Mouse (Mus musculus) neural tube, embryonic 15.5 days (tissue): Measurements from ENCODE around the gene Rptor. TPM values are rescaled to one million over a fixed set of nuclear protein-coding genes. Genes with fewer than 3 reads are reported as not detected.

Source experiments
- ATAC-seq: fragments of 200-750 bp; cut with Nextera tagmentation; 2 replicates; pipeline ENCODE4 v1.8.0; 2017; ENCODE audit warnings: mild to moderate bottlenecking, moderate TSS enrichment, moderate library complexity; ENCODE audit not compliant: low FRiP score
- H3K27ac ChIP-seq: fragments of 300-500 bp; sonication (generic); replicated peaks from 2 replicates; pipeline ENCODE4 v1.5.1; 2015; ENCODE audit warnings: mild to moderate bottlenecking, inconsistent platforms
- H3K27me3 ChIP-seq: fragments of 300-500 bp; sonication (generic); replicated peaks from 2 replicates; pipeline ENCODE4 v1.6.1; 2015; ENCODE audit warnings: inconsistent platforms
- H3K36me3 ChIP-seq: fragments of 300-500 bp; sonication (generic); 2 replicates; pipeline ENCODE4 v1.6.1; 2015; ENCODE audit warnings: inconsistent platforms
- H3K4me1 ChIP-seq: fragments of 300-500 bp; sonication (generic); 2 replicates; pipeline ENCODE4 v1.6.1; 2015; ENCODE audit warnings: inconsistent platforms
- H3K4me2 ChIP-seq: fragments of 300-500 bp; sonication (generic); 2 replicates; pipeline ENCODE4 v1.6.1; 2015; ENCODE audit warnings: inconsistent platforms, mild to moderate bottlenecking, moderate library complexity
- H3K4me3 ChIP-seq: fragments of 300-500 bp; sonication (generic); replicated peaks from 2 replicates; pipeline ENCODE4 v1.5.1; 2015; ENCODE audit warnings: mild to moderate bottlenecking, inconsistent platforms
- H3K9ac ChIP-seq: fragments of 300-500 bp; sonication (generic); replicated peaks from 2 replicates; pipeline ENCODE4 v1.6.1; 2015; ENCODE audit warnings: mild to moderate bottlenecking, inconsistent platforms
- H3K9me3 ChIP-seq: fragments of 300-500 bp; sonication (generic); replicated peaks from 2 replicates; pipeline ENCODE4 v1.6.1; 2016; ENCODE audit warnings: inconsistent platforms
- WGBS: fragments of 180-500 bp; shearing (Covaris S2); methylation state at CpG from one replicate; pipeline ENCODE4 v1.1.7; 2015; ENCODE audit warnings: mixed read lengths; 5-methylcytosine and 5-hydroxymethylcytosine counted together
- polyA plus RNA-seq: library from polyadenylated mRNA; unstranded; fragments of >200 nt; fragmentation: Nextera tagmentation; extraction: Ambion mirVana; gene quantifications from 2 replicates; pipeline ENCODE4 v1.2.1, GENCODE M21; 2015

The Rptor gene
- polyA plus RNA-seq, 1 experiment from 2014 or later, result 11.7 TPM

- Histone ChIP-seq H3K27ac (peak overlapping the region; percentile 59), H3K9ac (no peak overlapping the region), H3K36me3 (0 out of 2 replicates have a peak, but pooled peaks cover 8% of the 10 kb centered on the region), H3K27me3 (no peaks in the 10 kb centered on the region), H3K4me1 (peaks cover 45% of the 10 kb centered on the region), H3K9me3 (no peaks in the 10 kb centered on the region), H3K4me3 (no peak overlapping the region), H3K4me2 (no peak overlapping the region)
- 42% methylated on average over 10 of the region's 10 CpGs for WGBS
- ATAC-seq, result no peak
Observed at GRCm38 (mm10) chr11:119808647-119809280, 206.1 kb downstream of the Rptor start.

GRCm38 (mm10) chr11:119809309-119809708 is 206.6 kb downstream of the Rptor start:
- H3K4me1 ChIP-seq, result peaks cover 45% of the 10 kb centered on the region

GRCm38 (mm10) chr11:119811022-119811421 is 208.3 kb downstream of the Rptor start:
- 50% methylated on average over 8 of the region's 8 CpGs for WGBS
- no peak for ATAC-seq

More at GRCm38 (mm10) chr11:119809309-119809708, 206.6 kb downstream of the Rptor start:
- Histone ChIP-seq H3K4me2 (no peak overlapping the region), H3K9ac (no peak overlapping the region), H3K9me3 (no peaks in the 10 kb centered on the region), H3K4me3 (no peak overlapping the region), H3K27ac (peak overlapping the region; percentile 59; the same call in 1 of the 2 replicates), H3K36me3 (0 out of 2 replicates have a peak, but pooled peaks cover 8% of the 10 kb centered on the region), H3K27me3 (no peaks in the 10 kb centered on the region)
- 61% methylated on average over 5 of the region's 5 CpGs for WGBS
- ATAC-seq, result no peak

GRCm38 (mm10) chr11:119811598-119811997 is 208.9 kb downstream of the Rptor start:
- H3K36me3 ChIP-seq, result 0 out of 2 replicates have a peak, but pooled peaks cover 8% of the 10 kb centered on the region
- 86% methylated on average over 1 of the region's 1 CpGs for WGBS
- no peak overlapping the region for H3K4me3 ChIP-seq
- ATAC-seq, result no peak
- no peaks in the 10 kb centered on the region for H3K9me3 ChIP-seq
- H3K9ac ChIP-seq, result no peak overlapping the region
- H3K27ac ChIP-seq, result no peak overlapping the region
- no peaks in the 10 kb centered on the region for H3K27me3 ChIP-seq
- H3K4me1 ChIP-seq, result peaks cover 43% of the 10 kb centered on the region
- no peak overlapping the region for H3K4me2 ChIP-seq

More at GRCm38 (mm10) chr11:119811022-119811421, 208.3 kb downstream of the Rptor start:
- Histone ChIP-seq H3K9ac (no peak overlapping the region), H3K4me3 (no peak overlapping the region), H3K27me3 (no peaks in the 10 kb centered on the region), H3K4me1 (peaks cover 45% of the 10 kb centered on the region), H3K4me2 (no peak overlapping the region), H3K36me3 (0 out of 2 replicates have a peak, but pooled peaks cover 8% of the 10 kb centered on the region), H3K9me3 (no peaks in the 10 kb centered on the region), H3K27ac (no peak overlapping the region)

- 94% methylated on average over 4 of the region's 4 CpGs for WGBS
- no peaks in the 10 kb centered on the region for H3K27me3 ChIP-seq
- 0 out of 2 replicates have a peak, but pooled peaks cover 10% of the 10 kb centered on the region for H3K36me3 ChIP-seq
- H3K4me2 ChIP-seq, result no peak overlapping the region
- H3K9me3 ChIP-seq, result no peaks in the 10 kb centered on the region
- no peak overlapping the region for H3K27ac ChIP-seq
- no peak overlapping the region for H3K4me3 ChIP-seq
- ATAC-seq, result no peak
- no peak overlapping the region for H3K9ac ChIP-seq
- H3K4me1 ChIP-seq, result peaks cover 38% of the 10 kb centered on the region
Observed at GRCm38 (mm10) chr11:119812093-119812492, 209.4 kb downstream of the Rptor start.

GRCm38 (mm10) chr11:119814035-119814558 is 211.4 kb downstream of the Rptor start:
- peaks cover 15% of the 10 kb centered on the region; the same call in 1 of the 2 replicates for H3K36me3 ChIP-seq
- no peak overlapping the region for H3K27ac ChIP-seq
- ATAC-seq, result no peak
- no peaks in the 10 kb centered on the region for H3K9me3 ChIP-seq
- no peak overlapping the region for H3K4me2 ChIP-seq
- peaks cover 21% of the 10 kb centered on the region for H3K4me1 ChIP-seq
- H3K9ac ChIP-seq, result no peak overlapping the region
- no peaks in the 10 kb centered on the region for H3K27me3 ChIP-seq
- H3K4me3 ChIP-seq, result no peak overlapping the region
- 97% methylated on average over 7 of the region's 7 CpGs for WGBS

GRCm38 (mm10) chr11:119816798-119817361 is 214.2 kb downstream of the Rptor start:
- no peak overlapping the region for H3K4me2 ChIP-seq
- no peak overlapping the region for H3K9ac ChIP-seq
- peaks cover 21% of the 10 kb centered on the region; the same call in 1 of the 2 replicates for H3K36me3 ChIP-seq
- ATAC-seq, result no peak
- H3K4me1 ChIP-seq, result 0 out of 2 replicates have a peak, but pooled peaks cover 3% of the 10 kb centered on the region
- H3K4me3 ChIP-seq, result no peak overlapping the region
- 82% methylated on average over 14 of the region's 14 CpGs for WGBS
- no peaks in the 10 kb centered on the region for H3K27me3 ChIP-seq
- H3K27ac ChIP-seq, result no peak overlapping the region
- H3K9me3 ChIP-seq, result no peaks in the 10 kb centered on the region

GRCm38 (mm10) chr11:119817362-119817837 is 214.7 kb downstream of the Rptor start:
- WGBS, result 66% methylated on average over 3 of the region's 3 CpGs
- ATAC-seq, result no peak

GRCm38 (mm10) chr11:119817898-119818297 is 215.2 kb downstream of the Rptor start:
- H3K9me3 ChIP-seq, result no peaks in the 10 kb centered on the region

More at GRCm38 (mm10) chr11:119817362-119817837, 214.7 kb downstream of the Rptor start:
- Histone ChIP-seq H3K9ac (no peak overlapping the region), H3K4me2 (no peak overlapping the region), H3K9me3 (no peaks in the 10 kb centered on the region), H3K27ac (no peak overlapping the region), H3K36me3 (peaks cover 18% of the 10 kb centered on the region; the same call in 1 of the 2 replicates), H3K4me3 (no peak overlapping the region), H3K4me1 (0 out of 2 replicates have a peak, but pooled peaks cover 3% of the 10 kb centered on the region), H3K27me3 (no peaks in the 10 kb centered on the region)

GRCm38 (mm10) chr11:119821514-119821913 is 218.8 kb downstream of the Rptor start:
- no peak overlapping the region for H3K27ac ChIP-seq
- WGBS, result 94% methylated on average over 9 of the region's 9 CpGs
- no peak overlapping the region for H3K4me3 ChIP-seq
- no peaks in the 10 kb centered on the region for H3K27me3 ChIP-seq
- peaks cover 22% of the 10 kb centered on the region for H3K36me3 ChIP-seq
- H3K9ac ChIP-seq, result no peak overlapping the region
- ATAC-seq, result no peak
- H3K4me2 ChIP-seq, result no peak overlapping the region
- H3K9me3 ChIP-seq, result no peaks in the 10 kb centered on the region
- peaks cover 10% of the 10 kb centered on the region for H3K4me1 ChIP-seq

More at GRCm38 (mm10) chr11:119817898-119818297, 215.2 kb downstream of the Rptor start:
- Histone ChIP-seq H3K36me3 (peaks cover 16% of the 10 kb centered on the region), H3K27ac (no peak overlapping the region), H3K9ac (no peak overlapping the region), H3K4me3 (no peak overlapping the region), H3K4me1 (0 out of 2 replicates have a peak, but pooled peaks cover 3% of the 10 kb centered on the region), H3K27me3 (no peaks in the 10 kb centered on the region), H3K4me2 (no peak overlapping the region)
- WGBS, result 40% methylated on average over 3 of the region's 3 CpGs
- ATAC-seq, result no peak

- no peak overlapping the region for H3K4me3 ChIP-seq
- no peaks in the 10 kb centered on the region for H3K9me3 ChIP-seq
- no peak overlapping the region for H3K4me2 ChIP-seq
- H3K9ac ChIP-seq, result no peak overlapping the region
- no peak overlapping the region for H3K27ac ChIP-seq
- H3K36me3 ChIP-seq, result peaks cover 24% of the 10 kb centered on the region
- no peaks in the 10 kb centered on the region for H3K27me3 ChIP-seq
- ATAC-seq, result no peak
- H3K4me1 ChIP-seq, result peaks cover 8% of the 10 kb centered on the region
- WGBS, result 68% methylated on average over 6 of the region's 6 CpGs
Observed at GRCm38 (mm10) chr11:119824072-119824649, 221.5 kb downstream of the Rptor start.
